Mouse (Mus musculus): ENCODE measurements at regions not wholly inside any gene's neighbourhood (a gene's known extent, or its start where the extent isn't known, plus 50 kb on each side); places are given as distances from the start of the nearest gene placed in this dataset.

DNA sequence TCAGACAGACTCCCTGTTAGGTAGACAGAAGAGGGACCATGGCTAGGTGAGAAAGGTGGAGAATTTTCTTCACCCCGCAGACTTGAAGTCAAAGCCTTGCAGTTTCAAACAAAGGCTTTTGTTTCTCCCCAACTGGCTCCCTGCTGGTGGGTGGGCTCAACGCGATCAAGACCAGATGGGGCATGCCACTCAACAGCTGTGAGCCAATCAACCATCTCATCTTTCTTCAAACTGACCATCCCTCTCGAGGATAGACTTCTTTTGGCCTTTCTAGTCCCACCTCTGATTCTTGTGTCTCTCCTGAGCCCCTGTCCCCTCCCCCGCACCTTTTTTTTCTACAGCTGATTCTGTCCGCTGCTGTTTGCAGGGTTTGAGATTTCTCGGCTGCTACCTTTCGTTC is 212.5 kb upstream of the Fermt1 start:
- TF ChIP-seq CTCF (IDR thresholded peaks at IDR 0.05; ENCODE audit: extremely low read depth, insufficient read depth, low read length), result no peak
- TF ChIP-seq POLR2A (IDR thresholded peaks at IDR 0.05; ENCODE audit: extremely low read depth, insufficient read depth, low read length), result no peak
